Mouse (Mus musculus) stomach, embryonic 14.5 days (tissue): ENCODE measurements around the gene Ank2. TPM values are rescaled to one million over a fixed set of nuclear protein-coding genes. Genes with fewer than 3 reads are reported as not detected.
A peak's percentile ranks its signal among the peaks of the same experiment; 100 is the strongest.

Source experiments
- ATAC-seq: fragments of 200-750 bp; cut with Nextera tagmentation; 2 replicates; pipeline ENCODE4 v1.8.0; 2017; ENCODE audit warnings: low read depth, moderate TSS enrichment; ENCODE audit not compliant: insufficient number of reproducible peaks, insufficient read depth, low FRiP score
- H3K27ac ChIP-seq: fragments of 300-500 bp; sonication (generic); 2 replicates; pipeline ENCODE4 v1.5.1; 2014; ENCODE audit warnings: mild to moderate bottlenecking, low read length, moderate library complexity, mixed read lengths
- H3K27me3 ChIP-seq: fragments of 300-500 bp; sonication (generic); 2 replicates; pipeline ENCODE4 v1.6.1; 2014; ENCODE audit warnings: low read length, control low read depth, mixed read lengths; ENCODE audit not compliant: control insufficient read depth, insufficient read depth
- H3K36me3 ChIP-seq: fragments of 300-500 bp; sonication (generic); 2 replicates; pipeline ENCODE4 v1.6.1; 2014; ENCODE audit warnings: mild to moderate bottlenecking, control low read depth, low read length, moderate library complexity, mixed read lengths; ENCODE audit not compliant: control insufficient read depth, insufficient read depth
- H3K4me1 ChIP-seq: fragments of 300-500 bp; sonication (generic); 2 replicates; pipeline ENCODE4 v1.6.1; 2014; ENCODE audit warnings: low read length, control low read depth, mixed read lengths; ENCODE audit not compliant: control insufficient read depth, insufficient read depth
- H3K4me2 ChIP-seq: fragments of 300-500 bp; sonication (generic); replicated peaks from 2 replicates; pipeline ENCODE4 v1.6.1; 2014; ENCODE audit warnings: low read depth, low read length, control low read depth
- H3K4me3 ChIP-seq: fragments of 300-500 bp; sonication (generic); 2 replicates; pipeline ENCODE4 v1.5.1; 2014; ENCODE audit warnings: low read depth, low read length, control low read depth
- H3K9ac ChIP-seq: fragments of 300-500 bp; sonication (generic); replicated peaks from 2 replicates; pipeline ENCODE4 v1.6.1; 2014; ENCODE audit warnings: low read depth, mild to moderate bottlenecking, control low read depth, low read length, moderate library complexity, mixed read lengths
- H3K9me3 ChIP-seq: fragments of 300-500 bp; sonication (generic); 2 replicates; pipeline ENCODE4 v1.6.1; 2016; ENCODE audit warnings: low read depth, low read length, control low read depth; ENCODE audit not compliant: control insufficient read depth
- WGBS: fragments of 180-500 bp; shearing (Covaris S2); extraction: QIAGEN DNeasy Blood & Tissue Kit; methylation state at CpG from one replicate; pipeline ENCODE4 v1.1.7; 2014; 5-methylcytosine and 5-hydroxymethylcytosine counted together
- polyA plus RNA-seq: library from polyadenylated mRNA; unstranded; fragments of >200 nt; fragmentation: Nextera tagmentation; extraction: Ambion mirVana; gene quantifications from 2 replicates; pipeline ENCODE4 v1.2.1, GENCODE M21; 2014

The Ank2 gene
- polyA plus RNA-seq, 1 experiment from 2014 or later = 50.0 TPM

DNA sequence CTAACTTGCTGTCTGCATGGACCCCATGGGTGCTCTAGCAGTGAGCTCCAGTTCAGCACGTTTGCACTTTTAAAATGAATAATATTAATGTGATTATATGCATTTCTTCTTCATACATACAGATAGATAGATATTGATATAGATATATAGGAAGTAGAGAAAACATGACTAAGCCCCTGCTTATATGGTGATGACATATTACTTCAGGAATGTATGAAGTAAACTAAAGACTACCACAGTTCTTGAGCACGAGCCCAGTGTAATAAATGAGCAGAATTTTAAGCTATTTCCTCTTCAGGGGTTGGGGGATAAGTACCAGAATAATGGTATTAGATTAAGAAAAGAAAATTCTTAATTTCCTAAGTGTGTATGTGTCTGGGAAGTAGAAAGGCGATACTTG, 479.4 kb downstream of the Ank2 start:
- H3K9me3 ChIP-seq = no peaks in the 10 kb centered on the region
- WGBS = 42% methylated on average over 3 of the region's 3 CpGs
- H3K4me3 ChIP-seq = no peak overlapping the region
- ATAC-seq = peak; percentile 56; the same call in 1 of the 2 replicates
- H3K9ac ChIP-seq = no peak overlapping the region
- no peak overlapping the region for H3K4me2 ChIP-seq
- peak overlapping the region; percentile 66 for H3K27ac ChIP-seq
- no peaks in the 10 kb centered on the region; the same call in 1 of the 2 replicates for H3K36me3 ChIP-seq
- peaks cover 3% of the 10 kb centered on the region; the same call in 1 of the 2 replicates for H3K4me1 ChIP-seq
- no peaks in the 10 kb centered on the region for H3K27me3 ChIP-seq

GRCm38 (mm10) chr3:127019109-127019508, 480.0 kb downstream of the Ank2 start:
- no peak overlapping the region for H3K4me2 ChIP-seq
- WGBS = 35% methylated on average over 6 of the region's 6 CpGs
- H3K27ac ChIP-seq = peak overlapping the region; percentile 66
- peak; percentile 53; the same call in 1 of the 2 replicates for ATAC-seq
- H3K27me3 ChIP-seq = no peaks in the 10 kb centered on the region
- H3K36me3 ChIP-seq = no peaks in the 10 kb centered on the region; the same call in 1 of the 2 replicates
- H3K4me3 ChIP-seq = no peak overlapping the region
- no peaks in the 10 kb centered on the region for H3K9me3 ChIP-seq
- H3K9ac ChIP-seq = no peak overlapping the region
- H3K4me1 ChIP-seq = peaks cover 3% of the 10 kb centered on the region; the same call in 1 of the 2 replicates

- no peak overlapping the region for H3K9ac ChIP-seq
- no peaks in the 10 kb centered on the region for H3K27me3 ChIP-seq
- H3K4me2 ChIP-seq = no peak overlapping the region
- H3K27ac ChIP-seq = no peak overlapping the region
- H3K36me3 ChIP-seq = no peaks in the 10 kb centered on the region; the same call in 1 of the 2 replicates
- no peak overlapping the region for H3K4me3 ChIP-seq
- WGBS = 75% methylated on average over 3 of the region's 3 CpGs
- no peak for ATAC-seq
- H3K9me3 ChIP-seq = no peaks in the 10 kb centered on the region
- peaks cover 3% of the 10 kb centered on the region; the same call in 1 of the 2 replicates for H3K4me1 ChIP-seq
Observed at GRCm38 (mm10) chr3:127017523-127017922, 481.6 kb downstream of the Ank2 start.

DNA sequence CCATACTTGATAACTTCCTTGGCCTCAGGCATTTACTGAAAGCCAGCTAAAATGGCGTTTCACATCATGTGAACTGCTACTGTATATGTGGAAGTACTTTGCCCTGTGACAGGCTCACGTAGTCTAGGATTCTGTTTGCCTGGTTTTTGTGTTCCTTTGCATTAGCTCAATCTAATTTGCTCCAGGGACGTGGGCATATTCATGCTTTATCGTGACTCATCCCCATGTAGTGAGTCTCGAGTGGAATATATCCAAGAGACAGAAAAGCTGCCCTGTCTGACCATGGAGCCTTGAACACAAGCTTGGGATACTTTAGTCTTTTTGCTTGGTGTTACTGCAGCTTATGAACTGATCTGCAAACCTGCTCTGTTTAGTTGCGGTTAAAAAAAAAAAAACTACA, 483.6 kb downstream of the Ank2 start:
- no peak for ATAC-seq
- H3K27ac ChIP-seq = no peak overlapping the region
- no peak overlapping the region for H3K4me3 ChIP-seq
- H3K4me2 ChIP-seq = no peak overlapping the region
- no peaks in the 10 kb centered on the region; the same call in 1 of the 2 replicates for H3K36me3 ChIP-seq
- H3K9me3 ChIP-seq = no peaks in the 10 kb centered on the region
- H3K9ac ChIP-seq = no peak overlapping the region
- no peaks in the 10 kb centered on the region for H3K27me3 ChIP-seq
- 93% methylated on average over 6 of the region's 6 CpGs for WGBS
- H3K4me1 ChIP-seq = peaks cover 3% of the 10 kb centered on the region; the same call in 1 of the 2 replicates

DNA sequence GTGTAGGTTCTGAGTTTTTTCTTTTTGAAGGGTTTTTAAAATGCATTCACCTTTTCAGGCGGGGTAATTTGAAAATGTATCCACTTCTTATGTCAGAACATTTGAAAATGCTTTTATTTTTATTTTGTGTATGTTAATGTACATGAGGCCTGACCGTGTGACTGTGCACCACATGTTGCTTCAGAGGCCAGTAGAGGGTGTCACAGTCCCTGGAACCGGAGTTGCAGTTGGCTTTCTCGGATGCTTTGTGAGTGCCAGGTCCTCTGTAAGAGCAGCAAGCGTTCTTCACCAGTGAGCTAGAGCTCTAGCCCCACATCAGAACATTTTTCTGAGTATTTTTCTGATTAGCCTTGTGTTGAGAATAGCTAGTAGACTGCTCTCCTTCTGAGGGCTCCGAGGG, 484.0 kb downstream of the Ank2 start:
- Histone ChIP-seq H3K27me3 (no peaks in the 10 kb centered on the region), H3K9ac (no peak overlapping the region), H3K27ac (no peak overlapping the region), H3K4me3 (no peak overlapping the region), H3K4me2 (no peak overlapping the region), H3K9me3 (no peaks in the 10 kb centered on the region), H3K4me1 (peaks cover 3% of the 10 kb centered on the region; the same call in 1 of the 2 replicates), H3K36me3 (no peaks in the 10 kb centered on the region; the same call in 1 of the 2 replicates)
- ATAC-seq = no peak
- WGBS = 84% methylated on average over 6 of the region's 6 CpGs

GRCm38 (mm10) chr3:127013976-127014375, 485.2 kb downstream of the Ank2 start:
- 80% methylated on average over 4 of the region's 4 CpGs for WGBS
- ATAC-seq = no peak
- no peak overlapping the region for H3K4me3 ChIP-seq

DNA sequence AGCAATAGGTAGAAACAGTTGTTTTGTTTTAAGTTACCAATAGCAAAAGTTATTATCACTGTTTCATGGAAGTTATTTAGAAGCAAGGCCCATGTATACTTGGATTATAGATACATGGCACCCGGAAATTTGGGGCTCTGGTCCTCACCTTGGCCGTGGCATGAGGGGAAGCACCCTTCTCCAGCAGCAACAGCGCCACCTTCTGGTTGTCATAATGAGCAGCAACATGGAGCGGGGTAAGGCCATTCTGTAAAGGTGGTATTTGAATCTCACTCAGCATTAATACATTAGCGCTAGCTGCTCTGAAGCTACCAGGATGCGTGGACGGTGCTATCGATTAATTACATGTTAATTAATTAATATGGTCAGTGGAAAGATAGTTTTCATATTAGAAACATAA, 486.6 kb downstream of the Ank2 start:
- no peak overlapping the region for H3K27ac ChIP-seq
- 67% methylated on average over 8 of the region's 8 CpGs for WGBS
- no peaks in the 10 kb centered on the region for H3K4me1 ChIP-seq
- ATAC-seq = no peak
- no peaks in the 10 kb centered on the region for H3K27me3 ChIP-seq
- H3K4me3 ChIP-seq = no peak overlapping the region
- no peaks in the 10 kb centered on the region; the same call in 1 of the 2 replicates for H3K36me3 ChIP-seq
- no peak overlapping the region for H3K9ac ChIP-seq
- no peaks in the 10 kb centered on the region for H3K9me3 ChIP-seq
- no peak overlapping the region for H3K4me2 ChIP-seq

More at GRCm38 (mm10) chr3:127013976-127014375, 485.2 kb downstream of the Ank2 start:
- Histone ChIP-seq H3K27me3 (no peaks in the 10 kb centered on the region), H3K9me3 (no peaks in the 10 kb centered on the region), H3K27ac (no peak overlapping the region), H3K4me2 (no peak overlapping the region), H3K9ac (no peak overlapping the region), H3K4me1 (no peaks in the 10 kb centered on the region), H3K36me3 (no peaks in the 10 kb centered on the region; the same call in 1 of the 2 replicates)

DNA sequence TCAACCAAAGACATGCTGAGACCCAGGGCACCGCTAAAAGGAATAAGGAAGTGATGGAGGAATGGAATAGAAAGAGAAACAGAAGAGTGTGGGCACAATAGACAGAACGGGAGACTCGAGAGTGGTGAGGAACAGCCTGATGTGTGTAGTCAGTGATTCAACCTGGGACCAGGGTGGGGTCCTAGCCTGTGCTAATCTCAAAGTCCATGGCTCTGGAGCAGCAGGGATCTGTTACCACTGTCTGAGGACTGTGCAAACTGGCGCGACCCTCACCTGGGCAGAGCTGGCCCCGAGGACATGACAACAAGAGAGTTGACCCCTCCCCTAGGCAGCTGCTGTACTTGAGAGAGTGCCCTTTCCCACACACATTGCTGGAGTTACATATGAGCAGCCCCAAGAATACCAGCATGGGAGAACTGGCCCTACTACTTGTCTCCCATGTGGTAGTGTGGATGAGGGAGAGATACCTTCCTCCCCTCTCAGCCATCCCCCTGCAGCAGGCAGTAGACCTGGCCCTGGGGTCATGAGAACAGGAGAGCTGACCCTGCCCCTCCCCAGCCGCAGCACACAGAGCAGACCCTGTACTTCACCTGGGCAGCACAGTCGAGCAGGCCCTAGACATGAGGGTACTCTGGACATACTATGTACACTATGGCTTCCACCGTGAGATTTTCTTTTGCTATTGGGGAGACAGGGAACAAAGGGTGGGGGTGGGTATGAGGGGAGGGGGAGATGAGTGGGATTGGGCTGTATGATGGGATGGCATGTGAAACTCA, 493.1 kb downstream of the Ank2 start:
- Histone ChIP-seq H3K4me3 (no peak overlapping the region), H3K27ac (no peak overlapping the region), H3K27me3 (no peaks in the 10 kb centered on the region), H3K36me3 (no peaks in the 10 kb centered on the region), H3K4me2 (no peak overlapping the region), H3K9ac (no peak overlapping the region), H3K9me3 (no peaks in the 10 kb centered on the region), H3K4me1 (no peaks in the 10 kb centered on the region)
- 91% methylated on average over 9 of the region's 9 CpGs for WGBS
- peak; percentile 18; the same call in 1 of the 2 replicates for ATAC-seq
